Comparison of ENCODE assay signal across 20 mouse cellular contexts in the genomic region with DNA sequence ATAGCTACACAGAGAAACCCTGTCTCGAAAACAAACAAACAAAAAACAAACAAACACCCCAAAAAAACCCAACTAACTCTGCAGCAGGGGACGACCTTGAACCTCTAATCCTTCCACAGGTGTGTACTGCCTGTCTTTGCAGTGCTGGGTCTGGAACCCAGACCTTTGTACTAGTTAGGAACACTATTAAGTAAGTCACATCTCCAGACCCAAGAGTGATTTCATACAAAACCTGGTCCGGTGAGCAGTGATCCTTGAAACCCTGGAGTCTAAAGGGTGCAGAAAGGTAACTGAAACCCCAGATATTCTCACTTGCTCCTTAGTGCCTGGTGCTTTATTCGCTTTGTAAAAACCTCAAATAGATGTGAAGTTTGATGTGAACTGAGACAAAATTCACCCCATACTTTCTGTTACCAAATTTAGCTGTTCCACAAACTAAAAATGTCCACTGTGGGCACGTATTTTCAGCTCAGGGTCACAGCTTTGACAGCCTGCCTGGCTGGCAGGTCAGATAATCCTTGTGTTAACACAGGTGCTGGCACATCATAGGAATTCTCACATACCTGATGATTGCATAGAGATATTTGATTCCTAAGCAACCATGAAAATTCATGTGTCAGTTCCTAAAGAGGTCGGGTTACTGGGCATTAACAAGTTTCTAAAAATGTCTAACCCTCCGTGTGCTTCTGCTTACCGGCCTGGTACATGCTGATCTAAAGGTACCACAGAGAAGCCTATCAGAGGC. TPM values are rescaled to one million over a fixed set of nuclear protein-coding genes. Genes with fewer than 3 reads are reported as not detected.
DNase-seq lines count a peak whose midpoint lies in the region; ATAC-seq lines count a peak whose summit lies in the region.
"Had no signal": no experiment of that assay in that cellular context is flagged by ENCODE, and none has a peak within 500 bp of the region (broad histone marks: within the 10 kb centered on the region; RNA-seq: fewer than 3 reads in every experiment).

No protein-coding gene starts in this region.

- no peaks in the 10 kb centered on the region for H3K9me3 ChIP-seq in limb, embryonic 13.5 days
- no peaks in the 10 kb centered on the region for H3K9me3 ChIP-seq in limb, embryonic 10.5 days (replicated peaks)
- no peaks in the 10 kb centered on the region for H3K9me3 ChIP-seq in intestine, embryonic 16.5 days (ENCODE audit: control insufficient read depth, low read length)
- H3K9me3 ChIP-seq in kidney, embryonic 16.5 days (ENCODE audit: low read length): no peaks in the 10 kb centered on the region
- no peaks in the 10 kb centered on the region for H3K9me3 ChIP-seq in stomach, embryonic 15.5 days
- no peaks in the 10 kb centered on the region for H3K9me3 ChIP-seq in forebrain, embryonic 14.5 days (replicated peaks; ENCODE audit: control insufficient read depth, low read length)
- H3K9me3 ChIP-seq: G1E; hindbrain, embryonic 13.5 days; midbrain, embryonic 13.5 days had no signal

- H3K27me3 ChIP-seq in limb, embryonic 13.5 days: no peaks in the 10 kb centered on the region
- no peaks in the 10 kb centered on the region for H3K27me3 ChIP-seq in limb, embryonic 10.5 days (ENCODE audit: low read depth, poor library complexity, severe bottlenecking)
- H3K27me3 ChIP-seq in intestine, embryonic 16.5 days (replicated peaks; ENCODE audit: control insufficient read depth, insufficient read depth, low read length): no peaks in the 10 kb centered on the region
- H3K27me3 ChIP-seq in kidney, embryonic 16.5 days (ENCODE audit: insufficient read depth, low read length): no peaks in the 10 kb centered on the region
- no peaks in the 10 kb centered on the region for H3K27me3 ChIP-seq in stomach, embryonic 15.5 days (replicated peaks)
- H3K27me3 ChIP-seq in forebrain, embryonic 14.5 days (replicated peaks; ENCODE audit: control insufficient read depth, insufficient read depth, low read length): no peaks in the 10 kb centered on the region
- H3K27me3 ChIP-seq: hindbrain, embryonic 13.5 days; midbrain, embryonic 13.5 days had no signal

- H3K9ac ChIP-seq in limb, embryonic 13.5 days: no peak overlapping the region
- H3K9ac ChIP-seq in intestine, embryonic 16.5 days (ENCODE audit: low read depth, low read length): no peak overlapping the region
- H3K9ac ChIP-seq in kidney, embryonic 16.5 days (replicated peaks; ENCODE audit: low read length): no peak overlapping the region
- no peak overlapping the region for H3K9ac ChIP-seq in stomach, embryonic 15.5 days
- H3K9ac ChIP-seq in forebrain, embryonic 14.5 days (ENCODE audit: low read length): no peak overlapping the region
- H3K9ac ChIP-seq: hindbrain, embryonic 13.5 days; midbrain, embryonic 13.5 days had no signal

- no peak for DNase-seq in limb, embryonic 10.5 days (ENCODE audit: low spot score)
- no peak for DNase-seq in forebrain, embryonic 14.5 days (ENCODE audit: low spot score)
- DNase-seq in urinary bladder, postnatal 10 days (ENCODE audit: low spot score): no peak
- DNase-seq: cerebellum, adult 9-11 months; layer of hippocampus, adult 9-11 months; lung, adult 2 months; right cerebral cortex, postnatal 25 days; thymus, adult 2 months had no signal

- H3K27ac ChIP-seq in limb, embryonic 13.5 days: no peak overlapping the region
- no peak overlapping the region for H3K27ac ChIP-seq in limb, embryonic 10.5 days
- H3K27ac ChIP-seq in intestine, embryonic 16.5 days (ENCODE audit: low read length): no peak overlapping the region
- H3K27ac ChIP-seq in kidney, embryonic 16.5 days (ENCODE audit: low read length): peak overlapping the region; percentile 54; the same call in 1 of the 2 replicates
- H3K27ac ChIP-seq in stomach, embryonic 15.5 days: peak overlapping the region; percentile 72
- no peak overlapping the region for H3K27ac ChIP-seq in forebrain, embryonic 14.5 days (ENCODE audit: low read depth, low read length)
- H3K27ac ChIP-seq: hindbrain, embryonic 13.5 days; macrophage; midbrain, embryonic 13.5 days had no signal

- 0 out of 2 replicates have a peak, but pooled peaks have one; percentile 32 for ATAC-seq in limb, embryonic 13.5 days (ENCODE audit: low FRiP score, low read depth)
- ATAC-seq in intestine, embryonic 16.5 days: peak; percentile 63
- ATAC-seq in kidney, embryonic 16.5 days (ENCODE audit: low FRiP score, low TSS enrichment): peak; percentile 46; the same call in 1 of the 2 replicates
- peak; percentile 67; the same call in 1 of the 2 replicates for ATAC-seq in stomach, embryonic 15.5 days (ENCODE audit: insufficient read depth, low FRiP score, low read depth)
- no peak for ATAC-seq in forebrain, embryonic 14.5 days
- no peak for ATAC-seq in granulocyte monocyte progenitor cell, adult 5-6 weeks (replicated peaks; ENCODE audit: poor library complexity, severe bottlenecking)

- H3K4me1 ChIP-seq in limb, embryonic 13.5 days: peaks cover 9% of the 10 kb centered on the region; the same call in 1 of the 2 replicates
- H3K4me1 ChIP-seq in limb, embryonic 10.5 days: no peaks in the 10 kb centered on the region
- H3K4me1 ChIP-seq in intestine, embryonic 16.5 days (ENCODE audit: control insufficient read depth, insufficient read depth, low read length): no peaks in the 10 kb centered on the region; the same call in 1 of the 2 replicates
- H3K4me1 ChIP-seq in kidney, embryonic 16.5 days (ENCODE audit: insufficient read depth, low read length): no peaks in the 10 kb centered on the region
- no peaks in the 10 kb centered on the region for H3K4me1 ChIP-seq in stomach, embryonic 15.5 days
- H3K4me1 ChIP-seq in forebrain, embryonic 14.5 days (ENCODE audit: control insufficient read depth, insufficient read depth, low read length): no peaks in the 10 kb centered on the region
- H3K4me1 ChIP-seq: hindbrain, embryonic 13.5 days; midbrain, embryonic 13.5 days had no signal

- no peaks in the 10 kb centered on the region for H3K36me3 ChIP-seq in limb, embryonic 13.5 days
- no peaks in the 10 kb centered on the region for H3K36me3 ChIP-seq in limb, embryonic 10.5 days
- H3K36me3 ChIP-seq in intestine, embryonic 16.5 days (ENCODE audit: control insufficient read depth, insufficient read depth, low read length): no peaks in the 10 kb centered on the region
- no peaks in the 10 kb centered on the region for H3K36me3 ChIP-seq in kidney, embryonic 16.5 days (ENCODE audit: insufficient read depth, low read length)
- no peaks in the 10 kb centered on the region for H3K36me3 ChIP-seq in stomach, embryonic 15.5 days
- H3K36me3 ChIP-seq in forebrain, embryonic 14.5 days (ENCODE audit: control insufficient read depth, insufficient read depth, low read length): no peaks in the 10 kb centered on the region
- H3K36me3 ChIP-seq: G1E; midbrain, embryonic 13.5 days had no signal

- no peak overlapping the region for H3K4me2 ChIP-seq in limb, embryonic 13.5 days (replicated peaks)
- no peak overlapping the region for H3K4me2 ChIP-seq in intestine, embryonic 16.5 days (ENCODE audit: low read depth, low read length)
- H3K4me2 ChIP-seq in kidney, embryonic 16.5 days (replicated peaks; ENCODE audit: low read depth, low read length): no peak overlapping the region
- no peak overlapping the region for H3K4me2 ChIP-seq in stomach, embryonic 15.5 days
- no peak overlapping the region for H3K4me2 ChIP-seq in forebrain, embryonic 14.5 days (ENCODE audit: low read length)
- H3K4me2 ChIP-seq: hindbrain, embryonic 13.5 days; midbrain, embryonic 13.5 days had no signal

- H3K4me3 ChIP-seq in limb, embryonic 13.5 days: no peak overlapping the region
- no peak overlapping the region for H3K4me3 ChIP-seq in limb, embryonic 10.5 days
- H3K4me3 ChIP-seq in intestine, embryonic 16.5 days (ENCODE audit: low read length): no peak overlapping the region
- no peak overlapping the region for H3K4me3 ChIP-seq in kidney, embryonic 16.5 days (ENCODE audit: low read length)
- H3K4me3 ChIP-seq in stomach, embryonic 15.5 days (replicated peaks): no peak overlapping the region
- H3K4me3 ChIP-seq in forebrain, embryonic 14.5 days (ENCODE audit: low read depth, low read length): no peak overlapping the region
- H3K4me3 ChIP-seq: hindbrain, embryonic 13.5 days; midbrain, embryonic 13.5 days had no signal

- WGBS in limb, embryonic 13.5 days: 57% methylated on average over 8 of the region's 8 CpGs
- WGBS in limb, embryonic 10.5 days: 74% methylated on average over 8 of the region's 8 CpGs
- 52% methylated on average over 8 of the region's 8 CpGs for WGBS in intestine, embryonic 16.5 days
- WGBS in kidney, embryonic 16.5 days: 58% methylated on average over 8 of the region's 8 CpGs
- 45% methylated on average over 8 of the region's 8 CpGs for WGBS in stomach, embryonic 15.5 days
- 71% methylated on average over 8 of the region's 8 CpGs for WGBS in forebrain, embryonic 14.5 days

RNA-seq across cellular contexts. Expression of gene Ifitm7, which starts 16.9 kb away (rescaled TPM):
- 0.08 and 0.19 TPM in 2 replicates for polyA plus RNA-seq in limb, embryonic 13.5 days (2015; fragmentation: Nextera tagmentation; extraction: Ambion mirVana)
- 0.20 TPM in 1 of 2 replicates, not detected in the other for polyA plus RNA-seq in limb, embryonic 10.5 days (2016; fragmentation: Nextera tagmentation; extraction: Ambion mirVana)
- not detected in 2 replicates for polyA plus RNA-seq in intestine, embryonic 16.5 days (2015; fragmentation: Nextera tagmentation; extraction: Ambion mirVana)
- polyA plus RNA-seq in kidney, embryonic 16.5 days (2015; fragmentation: Nextera tagmentation; extraction: Ambion mirVana): 0.20 TPM in 1 of 2 replicates, not detected in the other
- polyA plus RNA-seq in stomach, embryonic 15.5 days (2015; fragmentation: Nextera tagmentation; extraction: Ambion mirVana): not detected in 2 replicates
- 0.37 and 0.42 TPM in 2 replicates for polyA plus RNA-seq in forebrain, embryonic 14.5 days (2014; fragmentation: Nextera tagmentation; extraction: Ambion mirVana)
- total RNA-seq in granulocyte monocyte progenitor cell, adult 5-6 weeks (2014; fragmentation: Nextera tagmentation): 2.8 and 26.7 TPM in 2 replicates
- 5.3 and 15.9 TPM in 2 replicates for total RNA-seq in granulocyte monocyte progenitor cell, adult 5-6 weeks (2017)
- total RNA-seq: adrenal gland, adult 18-20 months; heart, adult 8-10 months had no signal
- polyA plus RNA-seq: G1E; intestine, embryonic 14.5 days; lung, adult 2 months; macrophage; thymus, adult 2 months had no signal

RNA-seq across cellular contexts. Expression of gene 2900011O08Rik, which starts 17.2 kb away (rescaled TPM):
- 7.3 and 7.7 TPM in 2 replicates for polyA plus RNA-seq in limb, embryonic 13.5 days (2015; fragmentation: Nextera tagmentation; extraction: Ambion mirVana)
- 2.7 and 5.2 TPM in 2 replicates for polyA plus RNA-seq in limb, embryonic 10.5 days (2016; fragmentation: Nextera tagmentation; extraction: Ambion mirVana)
- polyA plus RNA-seq in intestine, embryonic 16.5 days (2015; fragmentation: Nextera tagmentation; extraction: Ambion mirVana): 1.5 and 2.1 TPM in 2 replicates
- polyA plus RNA-seq in kidney, embryonic 16.5 days (2015; fragmentation: Nextera tagmentation; extraction: Ambion mirVana): 1.7 and 2.2 TPM in 2 replicates
- 1.7 and 2.4 TPM in 2 replicates for polyA plus RNA-seq in stomach, embryonic 15.5 days (2015; fragmentation: Nextera tagmentation; extraction: Ambion mirVana)
- polyA plus RNA-seq in forebrain, embryonic 14.5 days (2014; fragmentation: Nextera tagmentation; extraction: Ambion mirVana): 142 and 156 TPM in 2 replicates
- total RNA-seq in granulocyte monocyte progenitor cell, adult 5-6 weeks (2014; fragmentation: Nextera tagmentation): not detected in 2 replicates
- 0.34 TPM in 1 of 2 replicates, not detected in the other for total RNA-seq in granulocyte monocyte progenitor cell, adult 5-6 weeks (2017)
- polyA plus RNA-seq: G1E, macrophage had no signal

Comparison
In these comparisons a context has a peak if more than half of its experiments do, and no peak if none do; other contexts are left out.
1. ATAC-seq: peak in limb, embryonic 13.5 days (single experiment), intestine, embryonic 16.5 days (single experiment), kidney, embryonic 16.5 days (single experiment) and stomach, embryonic 15.5 days (single experiment); none in forebrain, embryonic 14.5 days (single experiment) and granulocyte monocyte progenitor cell, adult 5-6 weeks (single experiment).
2. H3K27ac ChIP-seq: peak in kidney, embryonic 16.5 days (single experiment) and stomach, embryonic 15.5 days (single experiment); none in limb, embryonic 13.5 days (single experiment), limb, embryonic 10.5 days (single experiment), intestine, embryonic 16.5 days (single experiment) and forebrain, embryonic 14.5 days (single experiment).
3. RNA of gene 2900011O08Rik, which starts 17.2 kb away (polyA plus RNA-seq): 142 to 156 TPM in forebrain, embryonic 14.5 days; 7.3 to 7.7 TPM in limb, embryonic 13.5 days, 2.7 to 5.2 TPM in limb, embryonic 10.5 days, 1.7 to 2.4 TPM in stomach, embryonic 15.5 days, 1.5 to 2.1 TPM in intestine, embryonic 16.5 days and 1.7 to 2.2 TPM in kidney, embryonic 16.5 days; every median in the first group is over 10 times any median in the second.